Mouse (Mus musculus) thymus, postnatal 25 days (tissue): Measurements from ENCODE around the gene Endou.

Experiments
- DNase-seq: peaks from one replicate; pipeline ENCODE4 v3.0.0; 2022

Gene Endou

GRCm38 (mm10) chr15:97731111-97731510 is at the start of gene Endou:
Gene Endou (minus strand): TSS chr15:97731339.
- DNase-seq, result peak; percentile 80

- peak; percentile 54 for DNase-seq
These were observed 49.5 kb upstream of the Endou start for GRCm38 (mm10) chr15:97780611-97781031.

- no peak for DNase-seq
These were observed 48.4 kb upstream of the Endou start for GRCm38 (mm10) chr15:97779576-97779975.

GRCm38 (mm10) chr15:97778311-97779098 is 47.4 kb upstream of the Endou start, which contains the start of gene Slc48a1:
Gene Slc48a1 (plus strand): TSS chr15:97778520.
- no peak for DNase-seq

- DNase-seq, result no peak
These were observed 45.8 kb upstream of the Endou start for GRCm38 (mm10) chr15:97776919-97777318.

- DNase-seq, result peak; percentile 86
These were observed 45.4 kb upstream of the Endou start for GRCm38 (mm10) chr15:97776514-97776913.

- DNase-seq, result no peak
These were observed 42.8 kb upstream of the Endou start for GRCm38 (mm10) chr15:97773961-97774370.

GRCm38 (mm10) chr15:97773108-97773507 is 42.0 kb upstream of the Endou start:
- no peak for DNase-seq

GRCm38 (mm10) chr15:97770280-97770679 is 39.1 kb upstream of the Endou start:
- no peak for DNase-seq

- DNase-seq, result no peak
These were observed 37.1 kb upstream of the Endou start for GRCm38 (mm10) chr15:97768192-97768591.

- DNase-seq, result peak; percentile 93
These were observed 36.4 kb upstream of the Endou start, which contains the start of gene Rapgef3 for GRCm38 (mm10) chr15:97767280-97768186. Gene Rapgef3 (minus strand): TSS chr15:97767972.

- DNase-seq, result no peak
These were observed 35.6 kb upstream of the Endou start for GRCm38 (mm10) chr15:97766594-97767279.

GRCm38 (mm10) chr15:97766194-97766593 is 35.1 kb upstream of the Endou start:
- no peak for DNase-seq

GRCm38 (mm10) chr15:97765090-97765794 is 34.1 kb upstream of the Endou start:
- no peak for DNase-seq

GRCm38 (mm10) chr15:97764532-97764931 is 33.4 kb upstream of the Endou start:
- no peak for DNase-seq

GRCm38 (mm10) chr15:97763256-97764049 is 32.3 kb upstream of the Endou start:
- no peak for DNase-seq

- DNase-seq, result no peak
These were observed 31.6 kb upstream of the Endou start for GRCm38 (mm10) chr15:97762733-97763132.

GRCm38 (mm10) chr15:97761438-97761837 is 30.3 kb upstream of the Endou start:
- no peak for DNase-seq

GRCm38 (mm10) chr15:97760952-97761351 is 29.8 kb upstream of the Endou start:
- DNase-seq, result no peak

GRCm38 (mm10) chr15:97760006-97760405 is 28.9 kb upstream of the Endou start:
- DNase-seq, result no peak

- no peak for DNase-seq
These were observed 24.2 kb upstream of the Endou start for GRCm38 (mm10) chr15:97755361-97755760.
